Mouse (Mus musculus) cerebellum, adult 2 months (tissue): Measurements from ENCODE around the gene 4930426L09Rik.

Source experiments
- CTCF ChIP-seq: fragments of 200-500 bp; IDR thresholded peaks from 2 replicates; pipeline ENCODE4 v1.5.1; 2011; ENCODE audit warnings: low read depth, mild to moderate bottlenecking, control low read depth, low read length, moderate library complexity, borderline replicate concordance; ENCODE audit not compliant: insufficient read depth
- POLR2A ChIP-seq: fragments of 200-500 bp; IDR thresholded peaks from 2 replicates; pipeline ENCODE4 v1.6.1; 2011; ENCODE audit warnings: low read length, control low read depth, borderline replicate concordance; ENCODE audit not compliant: insufficient read depth

- TF ChIP-seq CTCF = no peak
- no peak for TF ChIP-seq POLR2A
Measured at GRCm38 (mm10) chr2:18956945-18957344, 41.2 kb upstream of the 4930426L09Rik start.
